Mouse (Mus musculus) thymus, postnatal 25 days (tissue): Measurements from ENCODE around the gene Psmc2.

ENCODE experiments used
- DNase-seq: peaks from one replicate; pipeline ENCODE4 v3.0.0; 2022

Gene Psmc2

DNA sequence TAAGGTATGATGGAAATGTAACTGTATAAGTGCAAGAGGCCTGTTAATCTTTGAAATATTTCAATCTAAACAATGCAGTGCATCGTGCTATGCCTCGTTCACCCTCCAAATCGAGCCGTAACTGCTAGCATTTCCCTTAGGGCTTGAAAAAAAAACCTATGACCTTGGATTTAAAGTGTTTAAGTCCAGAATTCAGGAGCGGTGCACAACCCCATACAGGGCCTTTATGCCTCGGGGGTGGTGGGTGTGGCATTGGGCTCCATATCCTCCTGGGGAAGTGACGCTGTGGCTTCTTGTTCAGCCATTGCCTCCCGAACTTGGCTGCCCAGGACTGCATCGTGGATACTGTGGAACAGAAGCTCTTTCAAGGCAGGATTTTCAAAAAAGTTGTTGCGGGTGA lies 25.8 kb downstream of the Psmc2 start:
- DNase-seq = no peak

DNA sequence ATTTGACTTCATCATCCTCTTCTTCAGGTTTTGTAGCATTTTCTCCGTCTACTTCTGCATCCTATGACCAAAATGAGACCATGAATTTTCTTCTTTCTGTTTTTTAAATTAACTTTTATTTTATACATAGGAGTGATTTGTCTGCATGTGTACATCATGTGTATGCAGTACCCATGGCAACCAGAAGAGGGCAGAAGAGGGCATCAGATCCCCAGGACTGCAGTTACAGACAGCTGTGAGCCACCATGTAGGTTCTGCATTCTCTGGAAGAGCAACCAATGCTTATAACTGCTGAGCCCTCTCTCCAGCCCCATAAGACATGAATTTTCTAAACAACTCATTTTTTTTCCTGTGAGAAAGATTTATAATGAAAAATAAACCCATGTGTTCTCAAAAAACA lies 28.9 kb downstream of the Psmc2 start:
- DNase-seq = peak; percentile 56

DNA sequence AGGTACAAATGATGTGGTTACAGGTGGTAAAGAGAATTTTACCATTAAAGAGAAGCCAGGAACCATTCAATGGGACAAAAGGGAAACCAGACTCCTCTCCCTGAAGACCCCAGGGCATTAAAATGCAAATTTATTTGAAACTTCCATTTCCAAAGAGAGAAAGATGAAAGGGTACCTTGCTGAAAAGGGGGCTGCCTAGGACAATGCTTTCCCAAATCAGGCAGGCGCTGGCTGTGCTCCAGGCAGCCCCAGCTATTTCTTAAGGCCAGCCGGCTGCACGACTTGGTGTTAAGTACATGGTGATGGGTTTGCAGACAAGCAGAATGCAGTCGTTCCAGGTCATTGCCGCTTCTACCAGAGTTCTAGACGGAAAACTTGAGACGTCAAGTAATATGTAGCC lies 41.3 kb downstream of the Psmc2 start:
- DNase-seq = no peak

- DNase-seq = no peak
Observed at GRCm38 (mm10) chr5:21827643-21828042, 42.6 kb downstream of the Psmc2 start.

GRCm38 (mm10) chr5:21828855-21829254 lies 43.8 kb downstream of the Psmc2 start:
- DNase-seq = no peak

GRCm38 (mm10) chr5:21831761-21832160 lies 46.7 kb downstream of the Psmc2 start:
- DNase-seq = no peak

- no peak for DNase-seq
Observed at GRCm38 (mm10) chr5:21844676-21845075, 59.6 kb downstream of the Psmc2 start.

DNA sequence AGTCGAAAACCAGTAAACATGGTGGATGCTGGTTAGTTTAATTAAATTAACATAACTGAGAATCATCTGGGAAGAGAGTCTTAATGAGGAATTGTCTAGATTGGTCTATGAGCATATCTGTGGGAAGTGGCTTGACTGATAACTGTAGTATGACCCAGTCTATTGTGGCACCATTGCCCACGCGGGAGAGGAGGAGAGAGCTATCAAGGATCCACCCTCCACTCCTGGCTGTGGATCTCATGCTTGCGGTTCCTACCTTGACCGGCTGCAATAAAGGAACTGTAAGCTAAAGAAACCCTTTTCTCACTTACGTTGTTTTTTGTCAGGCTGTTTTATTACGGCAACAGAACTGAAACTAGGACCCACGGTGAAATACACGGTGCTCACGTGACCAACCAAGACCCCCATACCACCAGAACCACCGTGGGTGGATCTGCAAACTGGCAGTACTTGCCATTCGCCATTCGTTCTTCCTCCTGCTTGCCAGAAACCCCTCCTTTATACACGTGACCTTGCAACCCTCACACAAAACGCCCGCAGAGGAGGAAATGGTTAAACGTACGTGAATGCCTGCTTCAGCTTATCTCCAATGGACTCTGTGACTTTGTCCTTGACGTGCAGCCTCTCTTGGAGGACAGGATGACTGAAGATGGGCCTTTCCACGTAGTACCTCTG lies 61.7 kb downstream of the Psmc2 start:
- DNase-seq = no peak

- DNase-seq = no peak
Observed at GRCm38 (mm10) chr5:21847438-21847837, 62.4 kb downstream of the Psmc2 start.

DNA sequence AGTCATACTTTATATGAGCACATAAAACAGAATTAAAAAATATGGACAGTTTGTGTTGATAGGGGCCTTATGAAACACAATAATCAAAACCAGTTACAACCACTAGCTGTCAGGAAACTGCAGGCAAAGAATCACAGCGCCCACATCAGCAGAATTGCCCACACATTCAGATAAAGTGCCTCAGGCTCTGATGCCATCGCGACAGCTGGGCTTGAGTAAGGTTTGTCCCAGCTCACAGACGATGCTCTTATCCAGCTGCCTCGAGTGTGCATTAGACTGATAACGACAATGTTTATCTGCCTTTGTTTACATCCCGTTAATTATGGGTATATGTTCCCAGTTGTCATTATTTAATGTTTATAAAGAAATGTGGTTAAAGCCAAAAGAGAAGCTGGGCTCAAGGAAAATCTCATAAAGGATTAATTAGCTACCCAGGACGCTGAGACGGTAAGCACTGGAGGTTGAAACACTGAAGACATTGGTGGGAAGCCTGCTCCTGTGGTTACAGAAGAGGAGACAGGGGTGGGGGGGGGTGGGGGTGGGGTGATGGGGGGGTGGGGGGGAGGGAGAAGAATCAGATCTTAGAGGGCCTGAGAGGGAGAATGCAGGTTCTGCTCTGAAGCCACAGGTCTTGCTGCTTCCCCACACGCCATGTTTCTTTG lies 66.7 kb downstream of the Psmc2 start:
- no peak for DNase-seq
